Mouse (Mus musculus) thymus, adult 18-20 months (tissue): ENCODE results near the gene Rell1.
A peak's percentile ranks its signal among the peaks of the same experiment; 100 is the strongest.
"Not testable (repeated sequence)": the region's sequence is repeated elsewhere in the genome, so short reads cannot be mapped to it uniquely, and the experiment has no call there.

Experiments used
- DNase-seq, 2 experiments: peaks; one replicate each; pipeline ENCODE4 v3.0.0; 2022; ENCODE audit warnings: mixed read lengths in 2 of 2

Gene Rell1

DNA sequence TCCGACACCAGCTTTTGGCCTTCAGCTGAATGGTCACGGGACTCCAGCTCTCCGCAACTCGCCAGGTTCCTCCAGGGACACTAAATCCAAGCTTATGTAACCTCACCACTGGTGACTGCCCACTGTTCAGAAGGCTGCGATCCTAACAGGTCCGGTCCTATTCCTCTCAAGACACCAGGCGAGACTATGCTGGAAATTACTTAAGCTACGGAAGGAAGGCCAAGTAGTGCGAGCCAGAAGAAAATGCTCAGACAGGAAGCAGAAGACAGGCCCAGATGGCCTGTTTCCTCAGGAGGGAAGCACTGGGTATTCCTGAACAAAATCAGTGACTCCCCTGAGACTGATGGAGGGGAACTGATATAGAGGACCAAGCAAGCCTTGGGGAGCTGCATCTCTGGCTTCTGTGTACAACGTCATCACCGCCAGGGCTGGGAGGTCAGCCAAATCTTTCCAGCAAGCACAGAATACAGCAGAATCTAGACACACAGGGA, 17.2 kb downstream of the Rell1 start:
- DNase-seq: no peak

DNA sequence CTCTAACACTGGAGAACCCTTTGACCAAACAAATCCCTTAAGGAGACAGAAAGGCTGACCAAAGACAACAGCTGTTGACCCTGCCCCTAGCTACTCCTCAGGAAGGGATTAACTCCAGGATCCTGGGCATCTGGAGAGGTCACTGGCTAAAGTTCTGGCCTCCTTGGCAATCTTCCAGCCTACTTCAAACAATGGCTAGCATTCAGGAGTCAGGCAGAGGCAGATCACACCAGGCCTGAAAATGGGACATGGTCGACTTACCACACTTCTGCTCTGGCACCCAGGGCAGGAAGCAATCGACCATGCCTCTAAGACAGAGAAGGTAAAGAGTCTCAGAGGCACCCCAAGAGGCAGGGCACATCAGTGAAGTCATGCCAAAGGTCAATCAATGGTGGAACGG, 19.5 kb downstream of the Rell1 start:
- no peak for DNase-seq

DNA sequence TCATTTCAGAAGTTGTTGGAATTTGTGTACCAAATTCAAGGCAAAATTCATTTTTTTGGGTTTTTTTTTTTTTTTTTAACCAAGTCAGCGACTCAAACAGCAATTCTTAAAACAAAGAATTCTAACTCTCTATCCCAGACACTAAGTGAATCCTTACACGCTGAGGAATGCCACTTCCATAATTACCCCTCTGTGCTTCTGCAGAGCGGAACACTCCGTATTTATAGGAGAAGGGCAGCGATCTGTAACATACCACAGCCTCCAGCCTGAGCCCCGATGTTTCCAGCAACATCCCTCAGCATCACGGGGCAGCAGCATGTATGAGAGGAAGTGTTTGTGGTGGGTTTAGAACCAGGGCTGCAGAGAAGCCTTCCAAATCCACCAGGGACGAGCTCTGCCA, 21.2 kb downstream of the Rell1 start:
- DNase-seq: no peak

DNA sequence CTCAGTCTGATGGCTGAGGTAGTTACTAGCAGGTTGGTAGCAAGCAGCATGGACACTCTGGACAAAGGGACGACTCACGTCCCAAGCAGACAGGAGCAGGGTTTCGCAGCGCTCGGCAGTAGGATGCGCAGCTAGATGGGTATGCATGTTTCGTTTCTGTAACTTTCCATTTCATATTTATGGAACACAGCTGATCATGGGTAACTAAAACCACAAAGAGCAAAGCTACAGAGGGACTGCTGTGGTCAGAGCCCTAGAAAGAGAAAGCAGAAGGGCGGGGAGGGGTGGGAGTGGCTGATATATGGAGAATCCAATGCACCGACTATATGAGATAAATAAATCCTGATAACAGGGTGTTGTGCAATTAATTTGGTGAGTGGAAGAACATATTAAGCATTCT, 25.4 kb downstream of the Rell1 start:
- no peak for DNase-seq

DNA sequence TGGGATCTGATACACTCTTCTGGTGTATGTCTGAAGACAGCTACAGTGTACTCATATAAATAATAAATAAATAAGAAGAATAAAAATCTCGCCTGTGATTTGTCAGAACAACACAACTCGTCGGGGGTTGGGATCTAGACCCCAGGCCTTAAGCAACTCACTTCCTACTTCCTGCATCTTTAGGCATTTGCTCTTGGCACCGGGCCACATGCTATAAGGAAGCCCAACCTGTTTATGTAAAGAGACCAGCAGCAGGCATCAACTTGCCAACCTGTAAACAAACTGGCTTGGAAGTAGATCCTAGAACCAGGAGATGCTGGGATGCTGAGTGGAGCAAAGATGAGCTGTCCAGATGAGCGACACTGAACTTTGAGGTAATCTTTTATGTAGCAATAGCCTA, 26.8 kb downstream of the Rell1 start:
- no peak for DNase-seq

DNA sequence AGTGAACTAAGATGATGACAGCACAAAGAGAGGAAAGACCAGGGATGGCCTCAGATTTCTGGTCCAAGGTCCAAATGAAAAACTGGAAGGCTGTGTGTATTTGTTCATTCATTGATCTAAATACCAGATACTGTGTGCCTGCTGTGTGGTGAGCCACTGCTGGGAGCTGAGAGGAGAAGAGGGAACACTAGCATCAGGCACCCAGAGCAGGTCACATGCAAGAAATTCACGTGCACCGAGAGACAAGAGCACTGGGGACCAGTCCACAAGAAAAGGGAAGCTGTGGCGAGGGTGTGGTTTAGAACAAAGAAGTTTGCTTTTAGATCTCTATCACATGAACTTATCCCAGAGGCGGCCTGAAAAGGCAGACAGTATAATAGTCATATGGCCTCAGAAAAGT, 30.1 kb downstream of the Rell1 start:
- no peak for DNase-seq

DNA sequence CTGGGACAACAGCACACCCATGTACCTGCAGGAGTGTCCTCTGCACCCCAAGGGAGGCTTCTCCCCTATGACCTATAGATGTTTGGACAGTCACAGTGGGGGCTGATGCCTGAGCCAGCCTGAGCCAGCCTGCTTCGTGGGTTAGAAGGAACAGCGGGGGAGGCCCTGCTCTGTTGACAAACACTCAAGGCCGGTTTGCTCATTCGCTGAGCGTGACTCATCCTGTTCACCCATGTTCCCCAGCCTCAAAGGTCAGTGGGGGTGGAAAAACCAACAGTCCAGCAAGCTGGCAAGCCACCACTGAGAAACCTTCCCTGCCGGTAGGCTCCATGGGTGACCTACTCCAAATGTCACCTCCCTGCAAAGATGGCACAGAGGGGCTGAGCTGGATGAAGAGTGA, 32.0 kb downstream of the Rell1 start:
- no peak for DNase-seq

DNA sequence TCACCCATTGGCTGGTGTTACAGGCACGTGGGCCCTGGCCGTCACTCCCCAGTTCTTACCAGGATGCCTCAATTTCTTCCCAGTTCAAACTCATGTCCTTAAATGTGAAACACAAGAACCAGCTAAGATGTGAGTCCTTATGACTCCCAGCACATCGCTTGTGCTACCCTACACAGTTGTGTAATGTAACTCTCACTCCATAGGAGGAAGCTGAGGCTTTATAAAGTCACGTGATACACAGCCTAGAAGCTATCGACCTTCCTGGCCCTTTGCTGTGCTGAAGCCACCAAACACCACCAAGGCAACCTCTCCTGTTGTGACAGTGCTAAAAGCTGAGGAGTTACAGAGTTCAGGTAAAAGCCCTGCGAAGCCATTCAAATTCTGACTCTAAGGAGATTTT, 33.1 kb downstream of the Rell1 start:
- DNase-seq: no peak

DNA sequence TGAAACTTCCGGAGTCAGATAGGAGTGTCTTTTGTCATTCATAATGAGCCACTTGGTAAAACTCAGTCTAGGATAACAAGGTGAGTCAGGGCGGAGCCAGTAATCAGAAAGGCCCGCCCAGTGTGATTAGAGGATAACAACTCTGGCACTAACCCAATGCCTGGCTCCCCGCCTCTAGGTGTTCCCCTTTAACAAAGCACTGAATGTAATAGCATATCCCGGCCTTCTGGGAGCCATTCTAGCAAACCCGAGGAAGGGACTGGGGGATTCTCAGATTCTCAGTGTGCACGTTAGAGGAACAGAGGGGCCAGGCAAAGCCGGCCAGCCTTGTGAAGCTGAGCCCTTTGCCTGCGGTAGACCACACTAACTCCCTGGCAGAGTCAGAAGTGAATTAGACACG, 35.9 kb downstream of the Rell1 start:
- no peak for DNase-seq

DNA sequence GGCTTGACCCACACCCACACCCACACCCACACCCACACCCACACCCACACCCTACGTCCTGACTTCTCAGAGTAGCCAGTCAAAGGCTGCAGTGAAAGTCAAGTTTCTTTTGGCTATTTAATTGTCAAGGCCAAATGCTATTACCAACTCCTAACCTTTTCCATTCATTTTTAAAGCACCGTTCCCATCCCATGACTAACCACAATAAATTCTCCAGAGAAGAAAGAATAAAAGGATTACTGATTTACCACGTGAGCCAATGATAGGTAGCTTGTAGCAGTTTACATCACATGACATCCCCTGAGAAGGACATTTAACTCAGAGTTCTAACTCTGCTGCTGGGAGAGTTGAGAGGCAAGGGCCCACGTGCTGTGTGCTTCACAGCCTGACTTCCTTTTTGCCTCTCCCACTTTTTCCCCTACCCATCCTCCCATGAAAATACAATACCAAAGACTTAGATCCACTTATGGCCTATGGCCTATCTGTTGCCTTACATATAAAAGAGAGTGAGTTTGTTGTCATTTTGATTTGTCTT, 37.8 kb downstream of the Rell1 start:
- DNase-seq: no peak

DNA sequence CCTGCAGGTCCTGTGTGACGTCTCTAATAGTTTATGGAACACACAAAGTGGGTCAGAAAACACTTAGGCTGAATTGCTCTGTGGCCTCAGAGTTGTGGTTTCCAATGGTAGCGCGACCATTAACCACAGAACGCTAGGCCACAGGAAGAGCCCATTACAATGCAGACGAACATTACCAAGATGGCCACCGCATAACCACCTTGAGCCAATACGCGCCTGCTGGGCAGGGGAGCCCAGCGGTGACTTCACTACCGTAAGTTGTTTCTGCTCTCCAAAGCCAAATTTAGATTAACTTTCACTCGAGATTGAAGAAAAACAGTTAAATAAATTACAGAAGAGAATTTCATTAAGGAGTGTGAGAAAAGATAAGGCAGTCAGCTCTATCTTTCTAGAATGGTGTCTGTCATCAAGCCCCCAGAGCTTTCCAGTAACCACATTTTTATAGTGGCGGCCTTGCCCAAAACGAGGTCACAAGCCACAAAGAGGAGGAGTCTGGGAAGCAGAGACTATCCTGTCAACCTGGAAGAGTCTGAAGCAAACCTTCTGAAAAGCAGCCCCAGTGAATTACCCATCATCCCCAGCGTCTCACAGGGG, 43.6 kb downstream of the Rell1 start:
- DNase-seq: no peak

DNA sequence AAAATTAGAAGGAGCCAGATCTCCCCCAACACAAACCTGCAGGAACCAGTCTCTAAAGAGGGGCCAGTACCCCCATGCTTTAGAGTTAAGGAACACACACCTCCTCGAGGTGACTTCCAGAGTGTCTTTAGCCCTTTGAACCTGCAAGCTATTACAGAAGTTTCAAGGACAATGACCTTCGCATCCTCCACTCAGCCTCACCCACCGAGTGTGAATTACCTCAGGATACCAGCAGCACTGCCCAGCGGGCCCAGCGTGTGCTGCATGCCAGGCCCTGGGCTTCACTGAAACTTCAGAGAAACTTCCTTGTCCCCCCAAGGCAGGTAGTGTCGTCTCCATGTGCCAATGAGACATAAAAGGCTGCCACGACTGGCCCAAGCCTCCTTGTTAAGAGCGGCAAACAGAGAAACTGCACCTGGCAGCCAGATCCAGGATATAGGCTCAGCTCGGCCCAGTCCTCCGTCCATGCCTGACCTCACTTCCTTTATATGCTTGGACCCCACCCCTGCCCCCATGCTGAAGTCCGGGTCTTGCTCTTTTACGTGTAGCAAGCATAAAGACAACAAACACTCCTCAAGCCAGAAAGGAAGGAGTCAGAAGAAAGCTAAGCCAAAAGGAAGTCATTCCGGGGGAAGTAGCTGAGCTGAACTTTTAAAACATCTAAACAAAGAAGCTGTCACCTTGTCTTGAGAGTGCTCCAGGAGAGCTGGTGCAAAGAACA, 45.2 kb downstream of the Rell1 start:
- DNase-seq: no peak

DNA sequence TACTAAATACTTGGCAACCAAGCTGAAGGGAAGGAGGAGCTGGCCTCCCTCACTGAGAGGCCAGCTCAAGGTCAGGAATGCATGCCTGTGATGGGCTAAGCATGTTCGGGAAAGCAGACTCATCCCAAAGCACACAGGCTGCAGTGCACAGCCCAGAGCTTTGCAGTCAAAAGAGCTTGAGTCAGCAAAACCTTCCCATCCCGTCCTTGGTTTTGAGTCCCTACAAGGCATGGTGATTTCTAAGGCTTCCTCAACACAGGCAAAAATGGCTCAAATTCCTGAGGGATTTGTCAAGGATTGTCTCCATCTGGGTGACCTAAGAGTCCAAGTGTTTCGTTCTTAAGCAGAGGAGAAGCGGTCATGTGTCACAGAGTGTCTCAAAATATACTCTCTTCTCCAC, 50.5 kb downstream of the Rell1 start:
- DNase-seq: no peak

DNA sequence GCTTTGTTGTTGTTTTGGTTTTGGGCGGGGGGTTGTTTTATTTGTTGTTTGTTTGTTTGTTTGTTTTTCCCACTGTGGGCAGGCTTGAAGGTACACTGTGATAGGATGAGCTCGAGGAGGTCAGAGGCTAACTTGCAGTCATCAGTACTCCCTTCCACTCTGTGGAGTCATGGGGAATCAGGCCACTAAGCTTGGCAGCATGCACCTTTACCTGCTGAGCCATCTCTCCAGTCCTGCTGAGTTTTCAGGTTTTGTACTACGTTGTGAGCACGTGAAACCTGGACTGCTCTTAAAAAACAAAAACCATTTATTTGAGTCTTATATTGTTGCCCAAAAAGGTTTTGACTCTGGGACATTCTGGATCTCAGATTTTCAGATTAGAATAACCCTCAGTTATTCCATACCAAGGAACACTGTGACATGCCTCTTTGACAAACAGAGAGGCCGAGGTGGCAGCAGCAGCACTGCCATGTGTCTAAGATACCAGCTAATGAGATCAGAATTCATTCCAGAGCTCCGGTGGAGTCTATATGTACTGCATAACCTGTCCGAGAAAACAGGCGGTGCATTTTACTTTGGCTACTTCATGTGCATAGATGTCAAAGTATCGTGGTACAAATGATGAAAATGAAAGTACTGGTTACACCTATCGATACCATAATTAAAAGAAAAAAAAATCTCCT, 52.1 kb downstream of the Rell1 start:
- DNase-seq: no peak

DNA sequence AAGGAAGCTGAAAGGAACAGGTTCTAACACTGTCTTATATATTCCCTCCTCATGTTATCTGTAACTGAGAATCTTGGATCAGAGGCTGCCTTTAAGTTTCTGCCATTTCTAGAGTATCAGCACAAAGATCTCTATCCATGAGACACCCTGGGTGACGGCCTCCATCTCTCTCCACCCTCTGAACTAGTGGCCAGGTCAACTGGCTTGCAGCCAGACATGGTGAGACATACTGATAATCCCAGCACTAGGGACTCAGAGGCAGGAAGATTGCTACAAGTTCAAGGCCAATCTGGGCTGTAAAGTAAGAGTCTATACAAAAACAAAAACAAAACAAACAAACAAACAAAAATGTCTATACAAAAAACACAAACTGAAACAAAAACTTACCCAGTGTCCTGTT, 53.8 kb downstream of the Rell1 start:
- DNase-seq: no peak

DNA sequence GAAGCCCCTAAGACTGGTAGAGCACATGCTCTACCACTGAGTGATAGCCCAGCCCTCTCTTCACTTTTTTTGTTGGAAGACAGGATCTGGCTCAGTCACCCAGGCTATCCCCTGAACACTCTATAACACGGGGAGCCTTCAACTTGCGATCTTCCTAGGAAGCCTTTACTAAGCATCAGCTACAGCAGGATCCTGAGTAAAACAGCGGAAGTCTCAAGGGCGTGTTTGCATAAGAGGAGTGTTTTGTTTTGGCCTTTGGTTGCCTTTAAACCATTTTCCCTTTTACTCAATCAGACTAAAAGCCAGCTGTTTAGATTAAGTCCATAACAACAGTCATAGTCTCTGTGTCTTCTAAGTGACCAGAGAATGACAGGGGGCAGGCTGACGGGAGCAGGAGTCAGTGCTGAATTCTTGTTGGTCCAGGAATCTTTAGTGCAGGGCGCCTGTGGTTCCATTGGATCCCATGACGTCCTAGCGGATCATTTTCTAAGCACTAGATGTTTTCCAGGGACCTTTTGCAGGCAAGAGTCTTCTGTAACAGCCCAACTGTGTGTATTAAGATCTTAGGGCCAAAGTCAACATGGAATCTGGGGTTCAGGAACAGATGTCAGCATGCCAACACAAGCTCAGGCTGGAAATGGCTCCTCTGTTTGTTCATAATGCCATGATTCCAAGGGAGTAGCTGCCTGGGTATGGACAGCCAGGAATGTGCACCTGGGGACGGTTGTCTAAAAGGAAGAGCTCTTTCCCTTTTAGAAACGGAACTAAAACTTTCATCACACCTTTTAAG, 58.3 kb downstream of the Rell1 start:
- DNase-seq: no peak

DNA sequence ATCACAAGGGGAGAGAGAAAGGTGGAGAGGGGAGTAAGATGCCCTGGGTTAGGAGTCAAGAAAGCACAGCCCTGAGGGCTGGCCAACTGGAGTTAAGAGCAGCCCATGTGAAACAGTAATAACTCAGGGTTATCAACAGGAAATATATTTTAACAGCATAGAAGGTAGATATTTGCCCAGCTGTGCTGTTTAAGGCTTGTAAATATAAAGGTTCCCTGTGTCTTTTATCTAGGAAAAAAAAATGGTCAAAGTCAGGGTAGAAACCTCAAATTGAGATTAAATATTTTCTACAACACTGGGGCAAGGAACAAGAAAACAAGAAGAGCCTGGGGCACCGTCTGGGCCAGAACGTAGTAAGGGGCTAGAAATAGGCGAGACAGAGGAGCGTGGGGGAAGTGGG, 61.2 kb downstream of the Rell1 start:
- no peak for DNase-seq

DNA sequence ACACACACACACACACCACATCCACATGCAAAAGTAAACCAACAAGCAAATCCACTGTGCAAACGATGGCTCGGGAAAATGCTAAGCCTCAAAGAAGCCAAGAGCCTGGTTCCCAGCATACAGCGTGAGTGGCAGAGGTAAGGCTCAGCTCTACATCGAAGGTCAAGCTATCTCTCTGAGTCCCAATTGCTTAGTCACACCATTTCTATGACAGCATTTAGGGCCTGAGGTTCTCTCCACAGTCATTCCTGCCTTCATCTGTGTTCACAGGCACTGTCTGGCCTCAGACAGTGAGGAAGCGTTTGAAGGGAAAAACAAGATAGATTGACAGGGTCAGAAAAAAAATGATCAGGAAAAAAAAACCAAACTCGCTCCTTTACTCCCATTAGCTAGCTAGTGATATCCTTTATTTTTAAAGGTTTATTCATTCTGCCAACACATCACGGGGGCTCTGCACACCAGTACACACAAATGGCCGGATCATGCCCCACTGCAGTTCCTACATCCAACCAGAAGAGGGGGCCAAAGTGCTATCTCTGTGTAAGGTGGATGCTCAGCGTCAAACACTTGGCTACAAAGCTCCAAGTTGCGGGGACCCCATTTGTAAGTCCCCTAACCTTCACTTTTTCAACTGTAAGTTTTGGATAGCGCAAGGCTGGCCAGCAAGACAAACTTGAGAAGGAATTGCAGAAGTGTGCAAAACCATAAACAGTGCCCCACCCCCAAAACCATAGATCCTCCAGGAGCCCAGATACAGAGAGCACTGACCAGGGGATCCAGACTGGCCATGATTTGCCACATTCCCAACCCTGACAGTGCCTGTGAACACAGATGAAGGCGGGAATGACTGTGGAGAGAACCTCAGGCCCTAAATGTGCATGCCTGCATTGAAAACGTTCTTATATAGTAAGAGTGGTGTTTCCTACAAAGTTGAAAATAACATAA, 62.3 kb downstream of the Rell1 start:
- peak; percentile 51 to 66 for DNase-seq

DNA sequence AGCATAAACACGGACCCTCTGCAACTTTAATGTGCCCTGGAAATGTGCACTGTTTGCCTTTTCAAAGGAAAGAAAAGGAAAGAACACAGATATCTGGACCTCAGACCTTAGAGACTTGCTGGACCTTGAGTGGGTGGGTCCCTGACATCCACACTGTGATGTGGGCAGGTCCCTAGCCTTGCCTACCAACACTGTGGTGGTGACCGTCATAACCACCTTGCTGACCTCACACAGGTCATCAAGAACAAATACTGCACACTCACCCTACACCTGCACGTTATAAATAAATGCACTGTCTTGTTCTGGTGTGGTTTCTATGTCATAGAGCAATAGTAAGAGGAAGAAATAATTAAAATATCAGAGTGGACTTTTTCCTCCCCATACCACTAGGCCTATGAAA, 65.4 kb downstream of the Rell1 start:
- no peak for DNase-seq

DNA sequence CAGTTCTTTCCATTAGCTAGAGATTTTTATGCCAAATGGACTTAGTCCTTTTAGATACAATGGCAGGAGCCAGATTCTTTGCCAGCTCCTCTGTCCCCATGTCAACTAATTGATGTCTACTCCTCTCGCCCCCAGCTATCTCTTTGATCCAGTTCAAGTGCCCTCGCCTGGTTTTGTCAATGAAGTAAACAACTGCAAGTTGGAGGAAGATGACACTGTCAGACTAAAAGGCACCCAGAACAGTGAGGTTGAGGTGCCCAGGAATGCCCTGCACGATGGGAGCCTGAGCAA, 70.9 kb downstream of the Rell1 start:
- DNase-seq: no peak

DNA sequence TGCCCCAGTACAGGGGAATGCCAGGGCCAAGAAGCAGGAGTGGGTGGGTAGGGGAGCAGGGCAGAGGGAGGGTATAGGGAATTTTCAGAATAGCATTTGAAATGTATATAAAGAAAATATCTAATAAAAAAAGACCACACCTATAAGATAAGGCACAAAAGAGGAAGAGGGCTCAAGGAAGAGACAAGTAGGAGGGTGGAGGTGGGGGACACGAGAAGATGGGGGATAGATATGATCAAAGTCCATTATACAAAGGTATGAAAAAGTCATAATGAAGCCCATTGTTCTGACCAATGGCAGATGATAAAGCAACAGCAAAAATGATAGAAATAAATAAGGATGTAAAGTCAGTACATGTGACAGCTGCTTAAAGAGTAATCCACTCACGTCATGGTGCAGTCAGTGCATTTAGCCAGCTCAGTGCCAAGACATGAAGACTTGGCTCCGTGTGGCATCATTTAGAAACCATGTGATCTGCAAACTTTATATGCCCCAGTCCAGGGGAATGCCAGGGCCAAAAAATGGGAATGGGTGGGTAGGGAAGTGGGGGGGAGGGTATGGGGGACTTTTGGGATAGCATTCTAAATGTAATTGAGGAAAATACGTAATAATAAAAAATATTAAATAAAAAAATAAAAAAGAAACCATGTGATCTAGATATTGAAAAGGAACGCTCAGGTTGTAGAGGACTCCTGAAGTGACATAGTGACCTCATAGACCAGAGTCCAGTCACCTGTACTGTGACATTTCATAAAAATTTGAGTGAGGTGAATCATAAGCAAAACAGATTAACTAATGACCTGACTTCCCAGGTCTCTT, 71.5 kb downstream of the Rell1 start:
- DNase-seq: not testable (repeated sequence)
